ENCODE assay signal across 8 mouse cellular contexts in the genomic region with DNA sequence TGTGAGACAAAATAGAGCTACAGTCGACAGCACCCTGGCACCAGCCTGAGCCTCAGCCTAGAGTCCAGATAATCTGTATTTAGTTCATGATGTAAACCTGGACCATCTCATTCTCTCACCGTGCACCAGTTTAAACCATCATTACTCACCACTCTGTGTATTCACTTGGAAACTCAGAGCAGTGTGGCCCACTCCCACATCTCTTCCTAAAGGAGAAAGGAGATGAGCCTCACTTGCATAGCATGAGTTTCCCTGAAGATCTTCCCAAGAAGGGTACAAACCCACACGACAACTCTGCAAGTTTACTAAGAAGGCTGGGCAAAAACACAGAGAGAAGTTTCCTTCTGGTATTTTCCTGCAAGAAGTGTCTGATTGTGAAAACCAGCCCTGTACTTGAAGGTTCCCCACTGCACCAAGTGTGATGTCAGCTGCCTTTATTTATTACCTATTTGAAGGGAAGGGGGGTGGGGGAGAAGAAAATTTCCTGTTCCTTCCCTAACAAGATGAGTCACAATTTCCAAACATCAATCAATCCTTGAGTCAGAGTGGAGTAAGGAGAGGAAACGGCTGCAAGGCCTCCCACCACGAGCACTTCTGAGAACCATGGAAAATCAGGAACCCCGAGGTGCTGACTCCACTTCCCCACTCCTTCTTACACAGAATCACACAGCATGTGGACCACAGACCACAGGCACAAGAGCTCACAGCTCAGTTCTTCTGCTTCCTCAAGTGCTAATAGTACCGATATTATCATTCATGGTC.
A peak's percentile ranks its signal among the peaks of the same experiment; 100 is the strongest.
DNase-seq lines count a peak whose midpoint lies in the region; ATAC-seq and TF ChIP-seq lines count a peak whose summit lies in the region.

No protein-coding gene starts in this region.

- peak; percentile 73 for DNase-seq in layer of hippocampus, adult 9-11 months
- no peak for DNase-seq in layer of hippocampus, postnatal 36 days
- peak; percentile 86 for DNase-seq in kidney, postnatal 0 days (ENCODE audit: low spot score)
- no peak for DNase-seq in frontal cortex, postnatal 25 days (ENCODE audit: low spot score in 2 of 2)

- TF ChIP-seq CTCF in cortical plate, adult 2 months (IDR thresholded peaks at IDR 0.05; ENCODE audit: extremely low read depth, insufficient read depth, low read length), result no peak
- TF ChIP-seq CTCF in kidney, postnatal 0 days (IDR thresholded peaks at IDR 0.05; ENCODE audit: low read depth), result no peak

- no peaks in the 10 kb centered on the region for H3K9me3 ChIP-seq in kidney, postnatal 0 days (replicated peaks; ENCODE audit: low read length)
- H3K9me3 ChIP-seq in midbrain, embryonic 13.5 days, result no peaks in the 10 kb centered on the region

- H3K4me1 ChIP-seq in cortical plate, adult 2 months (ENCODE audit: control insufficient read depth, insufficient read depth, low read length), result peaks cover 8% of the 10 kb centered on the region
- peaks cover 24% of the 10 kb centered on the region for H3K4me1 ChIP-seq in kidney, postnatal 0 days (replicated peaks; ENCODE audit: insufficient read depth, low read length)
- H3K4me1 ChIP-seq in midbrain, embryonic 13.5 days (replicated peaks), result 0 out of 2 replicates have a peak, but pooled peaks cover 5% of the 10 kb centered on the region

- H3K9ac ChIP-seq in kidney, postnatal 0 days (ENCODE audit: low read depth, low read length), result no peak overlapping the region
- no peak overlapping the region for H3K9ac ChIP-seq in midbrain, embryonic 13.5 days (replicated peaks)

- H3K27ac ChIP-seq in cortical plate, adult 2 months (ENCODE audit: insufficient read depth, low read length), result 0 out of 2 replicates have a peak overlapping the region, but pooled peaks have one; percentile 61
- H3K27ac ChIP-seq in kidney, postnatal 0 days, result peak overlapping the region; percentile 73
- no peak overlapping the region for H3K27ac ChIP-seq in midbrain, embryonic 13.5 days

- H3K4me2 ChIP-seq in kidney, postnatal 0 days (ENCODE audit: low read length), result no peak overlapping the region; the same call in 1 of the 2 replicates
- no peak overlapping the region for H3K4me2 ChIP-seq in midbrain, embryonic 13.5 days (replicated peaks)

- ATAC-seq in kidney, postnatal 0 days (replicated peaks; ENCODE audit: low FRiP score, low read depth), result 0 out of 2 replicates have a peak, but pooled peaks have one; percentile 17
- peak; percentile 65 for ATAC-seq in neutrophil, adult 5-6 weeks (ENCODE audit: extremely low read depth, insufficient number of reproducible peaks, low FRiP score, poor library complexity, severe bottlenecking)
- no peak for ATAC-seq in cerebellum, adult (ENCODE audit: insufficient number of reproducible peaks, low FRiP score, low TSS enrichment)
- ATAC-seq in midbrain, embryonic 13.5 days, result no peak

- TF ChIP-seq POLR2A in cortical plate, adult 2 months (IDR thresholded peaks at IDR 0.05; ENCODE audit: extremely low read depth, insufficient read depth, low read length), result no peak

- WGBS in kidney, postnatal 0 days, result 27% methylated on average over 7 of the region's 7 CpGs
- 80% methylated on average over 7 of the region's 7 CpGs for WGBS in midbrain, embryonic 13.5 days

- no peaks in the 10 kb centered on the region for H3K27me3 ChIP-seq in kidney, postnatal 0 days (ENCODE audit: insufficient read depth, low read length)
- no peaks in the 10 kb centered on the region for H3K27me3 ChIP-seq in midbrain, embryonic 13.5 days

- no peaks in the 10 kb centered on the region for H3K36me3 ChIP-seq in kidney, postnatal 0 days (ENCODE audit: insufficient read depth, low read length)
- no peaks in the 10 kb centered on the region for H3K36me3 ChIP-seq in midbrain, embryonic 13.5 days

- no peak overlapping the region for H3K4me3 ChIP-seq in cortical plate, adult 2 months (ENCODE audit: insufficient read depth, low read length)
- no peak overlapping the region for H3K4me3 ChIP-seq in kidney, postnatal 0 days (replicated peaks; ENCODE audit: low read depth, low read length)
- H3K4me3 ChIP-seq in midbrain, embryonic 13.5 days (replicated peaks), result no peak overlapping the region

Comparison
In these comparisons a context has a peak if more than half of its experiments do, and no peak if none do; other contexts are left out.
1. DNase-seq: peak in layer of hippocampus, adult 9-11 months (single experiment) and kidney, postnatal 0 days (single experiment); none in layer of hippocampus, postnatal 36 days (0 of 2) and frontal cortex, postnatal 25 days (0 of 2).
2. ATAC-seq: peak in kidney, postnatal 0 days (single experiment) and neutrophil, adult 5-6 weeks (single experiment); none in cerebellum, adult (single experiment) and midbrain, embryonic 13.5 days (single experiment).